Mouse (Mus musculus): ENCODE measurements around the gene Ppl. TPM values are rescaled to one million over a fixed set of nuclear protein-coding genes. Genes with fewer than 3 reads are reported as not detected.

Gene Ppl
- total RNA-seq (2014; fragmentation: Nextera tagmentation): not detected in 2 replicates
- total RNA-seq (2017): 0.06 and 0.11 TPM in 2 replicates
- polyA plus RNA-seq (2012): not detected in 2 replicates

DNA sequence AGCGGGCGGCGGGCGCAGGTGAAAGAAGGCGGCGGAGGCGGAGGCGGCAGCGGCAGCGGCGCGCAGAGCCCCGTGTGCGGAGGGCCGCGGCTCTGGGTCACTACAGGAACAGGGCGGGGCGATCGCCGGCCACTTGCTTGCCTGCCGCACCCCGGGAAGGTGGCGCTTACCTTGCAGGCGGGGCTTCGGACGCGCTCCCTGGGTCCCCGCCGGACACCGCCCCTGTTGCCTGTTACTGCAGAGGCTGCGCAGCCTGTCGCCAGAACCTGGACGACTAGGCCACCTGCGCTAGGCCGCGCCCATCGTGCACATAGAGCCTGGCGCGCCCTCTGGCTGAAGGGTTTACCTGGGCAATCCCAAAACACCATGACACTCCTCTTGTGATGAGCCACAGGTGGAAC lies at the start of gene Ppl:
Ppl (minus strand) TSS at position 21 of the 401 bp plus-strand sequence.
- DNase-seq (ENCODE audit: low spot score): no peak
- Histone ChIP-seq H3K36me3 (replicated peaks) (no peaks in the 10 kb centered on the region), H3K4me1 (ENCODE audit: insufficient read depth, low read depth, low read length) (no peaks in the 10 kb centered on the region), H3K4me3 (ENCODE audit: low read depth, low read length) (no peak within 1 kb of the TSS), H3K27me3 (ENCODE audit: insufficient read depth, low read length) (peaks cover 27% of the 10 kb centered on the region; the same call in 1 of the 2 replicates), H3K9me3 (replicated peaks) (no peaks in the 10 kb centered on the region)
- no peak for ATAC-seq (ENCODE audit: extremely low read depth, insufficient number of reproducible peaks, low FRiP score, poor library complexity, severe bottlenecking)
- TF ChIP-seq CTCF (IDR thresholded peaks at IDR 0.05; ENCODE audit: low read depth, low read length) (no peak), TAL1 (conservative IDR thresholded peaks at IDR 0.05; ENCODE audit: low read depth, low read length) (no peak), GATA2 (IDR thresholded peaks at IDR 0.05; ENCODE audit: borderline replicate concordance, low read depth, low read length) (no peak), GATA1 (IDR thresholded peaks at IDR 0.05; ENCODE audit: borderline replicate concordance, low read length) (no peak), POLR2AphosphoS5 (IDR thresholded peaks at IDR 0.05; ENCODE audit: insufficient replicate concordance, low read depth, low read length) (no peak)

GRCm38 (mm10) chr16:5172636-5173035 lies 40.4 kb upstream of the Ppl start:
- H3K36me3 ChIP-seq (replicated peaks): no peaks in the 10 kb centered on the region
- H3K4me3 ChIP-seq (ENCODE audit: low read depth, low read length): no peak overlapping the region
- ATAC-seq (ENCODE audit: extremely low read depth, insufficient number of reproducible peaks, low FRiP score, poor library complexity, severe bottlenecking) (no peak), DNase-seq (ENCODE audit: low spot score) (no peak)
- TF ChIP-seq GATA1 (IDR thresholded peaks at IDR 0.05; ENCODE audit: borderline replicate concordance, low read length): no peak
- no peak for TF ChIP-seq POLR2AphosphoS5 (IDR thresholded peaks at IDR 0.05; ENCODE audit: insufficient replicate concordance, low read depth, low read length)
- TF ChIP-seq GATA2 (IDR thresholded peaks at IDR 0.05; ENCODE audit: borderline replicate concordance, low read depth, low read length): no peak
- TF ChIP-seq TAL1 (conservative IDR thresholded peaks at IDR 0.05; ENCODE audit: low read depth, low read length): no peak
- TF ChIP-seq CTCF (IDR thresholded peaks at IDR 0.05; ENCODE audit: low read depth, low read length): no peak
- H3K27me3 ChIP-seq (ENCODE audit: insufficient read depth, low read length): peaks cover 16% of the 10 kb centered on the region; the same call in 1 of the 2 replicates
- H3K4me1 ChIP-seq (ENCODE audit: insufficient read depth, low read depth, low read length): no peaks in the 10 kb centered on the region
- H3K9me3 ChIP-seq (replicated peaks): no peaks in the 10 kb centered on the region

- Histone ChIP-seq H3K4me1 (ENCODE audit: insufficient read depth, low read depth, low read length) (peaks cover 4% of the 10 kb centered on the region; the same call in 1 of the 2 replicates), H3K27me3 (ENCODE audit: insufficient read depth, low read length) (peaks cover 7% of the 10 kb centered on the region; the same call in 1 of the 2 replicates), H3K36me3 (replicated peaks) (no peaks in the 10 kb centered on the region), H3K9me3 (replicated peaks) (no peaks in the 10 kb centered on the region), H3K4me3 (ENCODE audit: low read depth, low read length) (no peak overlapping the region)
- ATAC-seq (ENCODE audit: extremely low read depth, insufficient number of reproducible peaks, low FRiP score, poor library complexity, severe bottlenecking) (no peak), DNase-seq (ENCODE audit: low spot score) (no peak)
- TF ChIP-seq POLR2AphosphoS5 (IDR thresholded peaks at IDR 0.05; ENCODE audit: insufficient replicate concordance, low read depth, low read length) (no peak), TAL1 (conservative IDR thresholded peaks at IDR 0.05; ENCODE audit: low read depth, low read length) (no peak), GATA2 (IDR thresholded peaks at IDR 0.05; ENCODE audit: borderline replicate concordance, low read depth, low read length) (no peak), GATA1 (IDR thresholded peaks at IDR 0.05; ENCODE audit: borderline replicate concordance, low read length) (no peak), CTCF (IDR thresholded peaks at IDR 0.05; ENCODE audit: low read depth, low read length) (no peak)
Observed at GRCm38 (mm10) chr16:5168829-5169228, 36.6 kb upstream of the Ppl start.

DNA sequence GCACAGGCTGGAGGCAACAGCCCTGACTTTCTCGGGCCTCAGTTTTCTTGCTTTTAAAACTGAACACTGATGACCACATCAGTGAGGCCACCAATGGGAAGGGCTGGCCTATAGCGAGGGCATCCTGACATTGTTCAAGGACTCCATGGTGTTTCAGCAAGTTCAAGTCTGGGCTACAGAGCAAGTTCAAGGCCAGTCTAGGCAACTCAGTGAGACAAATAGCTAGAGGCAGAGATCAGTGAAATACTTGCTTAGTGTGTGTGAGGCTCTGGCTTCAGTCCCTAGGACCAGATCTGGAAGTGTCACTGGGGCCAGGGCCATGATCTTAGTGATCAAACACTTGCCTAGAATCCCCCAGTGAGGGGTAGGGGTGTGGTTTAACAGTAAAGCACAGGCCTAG lies 35.8 kb upstream of the Ppl start:
- Histone ChIP-seq H3K36me3 (replicated peaks) (no peaks in the 10 kb centered on the region), H3K9me3 (replicated peaks) (no peaks in the 10 kb centered on the region), H3K27me3 (ENCODE audit: insufficient read depth, low read length) (peaks cover 7% of the 10 kb centered on the region; the same call in 1 of the 2 replicates), H3K4me3 (ENCODE audit: low read depth, low read length) (no peak overlapping the region), H3K4me1 (ENCODE audit: insufficient read depth, low read depth, low read length) (peaks cover 4% of the 10 kb centered on the region; the same call in 1 of the 2 replicates)
- DNase-seq (ENCODE audit: low spot score): no peak
- ATAC-seq (ENCODE audit: extremely low read depth, insufficient number of reproducible peaks, low FRiP score, poor library complexity, severe bottlenecking): no peak
- TF ChIP-seq CTCF (IDR thresholded peaks at IDR 0.05; ENCODE audit: low read depth, low read length) (no peak), POLR2AphosphoS5 (IDR thresholded peaks at IDR 0.05; ENCODE audit: insufficient replicate concordance, low read depth, low read length) (no peak), GATA1 (IDR thresholded peaks at IDR 0.05; ENCODE audit: borderline replicate concordance, low read length) (no peak), GATA2 (IDR thresholded peaks at IDR 0.05; ENCODE audit: borderline replicate concordance, low read depth, low read length) (no peak), TAL1 (conservative IDR thresholded peaks at IDR 0.05; ENCODE audit: low read depth, low read length) (no peak)

GRCm38 (mm10) chr16:5164327-5164726 lies 32.1 kb upstream of the Ppl start:
- no peak for TF ChIP-seq TAL1 (conservative IDR thresholded peaks at IDR 0.05; ENCODE audit: low read depth, low read length)
- no peak for TF ChIP-seq GATA1 (IDR thresholded peaks at IDR 0.05; ENCODE audit: borderline replicate concordance, low read length)
- TF ChIP-seq POLR2AphosphoS5 (IDR thresholded peaks at IDR 0.05; ENCODE audit: insufficient replicate concordance, low read depth, low read length): no peak
- TF ChIP-seq GATA2 (IDR thresholded peaks at IDR 0.05; ENCODE audit: borderline replicate concordance, low read depth, low read length): no peak
- TF ChIP-seq CTCF (IDR thresholded peaks at IDR 0.05; ENCODE audit: low read depth, low read length): no peak
- Histone ChIP-seq H3K9me3 (replicated peaks) (no peaks in the 10 kb centered on the region), H3K36me3 (replicated peaks) (no peaks in the 10 kb centered on the region), H3K4me1 (ENCODE audit: insufficient read depth, low read depth, low read length) (peaks cover 4% of the 10 kb centered on the region; the same call in 1 of the 2 replicates), H3K4me3 (ENCODE audit: low read depth, low read length) (no peak overlapping the region), H3K27me3 (ENCODE audit: insufficient read depth, low read length) (peaks cover 16% of the 10 kb centered on the region)
- ATAC-seq (ENCODE audit: extremely low read depth, insufficient number of reproducible peaks, low FRiP score, poor library complexity, severe bottlenecking): no peak
- no peak for DNase-seq (ENCODE audit: low spot score)

- ATAC-seq (ENCODE audit: extremely low read depth, insufficient number of reproducible peaks, low FRiP score, poor library complexity, severe bottlenecking) (no peak), DNase-seq (ENCODE audit: low spot score) (no peak)
- H3K4me1 ChIP-seq (ENCODE audit: insufficient read depth, low read depth, low read length): no peaks in the 10 kb centered on the region
- H3K4me3 ChIP-seq (ENCODE audit: low read depth, low read length): no peak overlapping the region
- H3K36me3 ChIP-seq (replicated peaks): no peaks in the 10 kb centered on the region
- TF ChIP-seq GATA2 (IDR thresholded peaks at IDR 0.05; ENCODE audit: borderline replicate concordance, low read depth, low read length) (no peak), GATA1 (IDR thresholded peaks at IDR 0.05; ENCODE audit: borderline replicate concordance, low read length) (no peak), POLR2AphosphoS5 (IDR thresholded peaks at IDR 0.05; ENCODE audit: insufficient replicate concordance, low read depth, low read length) (no peak), CTCF (IDR thresholded peaks at IDR 0.05; ENCODE audit: low read depth, low read length) (no peak)
- peaks cover 37% of the 10 kb centered on the region for H3K27me3 ChIP-seq (ENCODE audit: insufficient read depth, low read length)
- H3K9me3 ChIP-seq (replicated peaks): no peaks in the 10 kb centered on the region
Observed at GRCm38 (mm10) chr16:5159248-5159647, 27.0 kb upstream of the Ppl start.

Measured in G1E (cell line).